Mouse (Mus musculus) T-helper 17 cell (primary cell): Measurements from ENCODE around the gene 3110009E18Rik.

Experiments used
- in situ Hi-C, 2 experiments: fragments of 300-600 bp; cut with MboI, MseI; formaldehyde crosslinking; loops; 1 replicate in 1 of 2; 2 replicates in 1 of 2; pipeline ENCODE4 v1.15.1; 2025; ENCODE audit warnings: high pct_unique_total_duplicates in 2 of 2

The 3110009E18Rik gene

DNA sequence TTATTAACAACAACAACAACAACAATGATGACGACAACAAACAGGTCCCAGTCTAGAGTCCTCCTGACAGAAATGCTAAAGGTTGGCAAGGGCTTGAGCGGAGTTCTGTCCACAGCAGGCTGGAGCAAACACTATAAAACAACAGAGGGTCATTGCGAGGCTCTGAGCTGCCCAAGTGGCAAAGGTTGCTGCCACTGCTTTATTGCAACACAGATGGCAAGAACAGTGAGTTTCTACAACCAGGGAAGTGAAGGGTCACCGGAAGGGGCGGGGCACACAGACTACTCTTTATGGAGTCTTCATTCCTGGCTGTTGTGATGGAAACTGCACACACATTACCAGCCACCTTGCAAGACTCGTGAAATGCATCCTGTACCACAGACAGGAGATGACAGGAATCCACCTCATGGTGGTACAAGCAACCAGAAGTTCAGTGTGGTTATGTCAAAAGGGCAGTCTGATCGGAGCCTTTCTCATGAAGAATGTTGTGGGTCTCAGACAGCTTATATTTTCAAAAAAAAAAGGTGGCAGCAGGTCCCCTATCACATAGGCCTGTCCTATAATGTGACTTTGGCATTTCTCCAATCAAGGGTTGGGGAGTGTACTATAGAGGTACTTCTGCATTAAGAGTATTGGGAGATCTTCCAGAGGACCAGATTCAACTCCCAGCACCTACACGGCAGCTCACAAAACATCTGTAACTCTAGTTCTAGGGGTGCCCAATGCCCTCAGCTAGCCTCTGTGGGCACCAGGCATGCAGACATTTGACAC is 20.3 kb upstream of the 3110009E18Rik start:
- in situ Hi-C loops, result loop anchor here in 1 of 2 experiments (5.0 kb wide), 1 partner anchor 52 kb away; no protein-coding TSS in a partner anchor

DNA sequence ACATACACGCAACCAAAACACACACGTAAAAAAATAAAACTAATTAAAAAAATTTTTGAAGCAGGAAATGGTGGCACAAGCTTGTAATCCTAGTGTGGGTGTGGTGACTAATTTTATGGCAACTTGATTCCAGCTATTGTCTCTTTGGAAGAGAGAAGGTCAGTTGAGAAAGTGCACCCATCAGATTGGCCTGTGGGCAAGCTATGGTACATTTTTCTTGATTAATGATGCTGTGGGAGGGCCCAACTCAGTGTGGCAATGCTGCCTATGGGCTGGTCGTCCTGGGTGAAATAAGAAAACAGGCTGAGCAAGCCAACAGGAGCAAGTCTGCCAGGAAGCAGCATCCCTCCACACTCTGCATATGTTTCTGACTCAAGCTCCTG is 19.8 kb upstream of the 3110009E18Rik start:
- in situ Hi-C loops, result loop anchor here in 1 of 2 experiments (5.0 kb wide), 1 partner anchor 51 kb away; no protein-coding TSS in a partner anchor

DNA sequence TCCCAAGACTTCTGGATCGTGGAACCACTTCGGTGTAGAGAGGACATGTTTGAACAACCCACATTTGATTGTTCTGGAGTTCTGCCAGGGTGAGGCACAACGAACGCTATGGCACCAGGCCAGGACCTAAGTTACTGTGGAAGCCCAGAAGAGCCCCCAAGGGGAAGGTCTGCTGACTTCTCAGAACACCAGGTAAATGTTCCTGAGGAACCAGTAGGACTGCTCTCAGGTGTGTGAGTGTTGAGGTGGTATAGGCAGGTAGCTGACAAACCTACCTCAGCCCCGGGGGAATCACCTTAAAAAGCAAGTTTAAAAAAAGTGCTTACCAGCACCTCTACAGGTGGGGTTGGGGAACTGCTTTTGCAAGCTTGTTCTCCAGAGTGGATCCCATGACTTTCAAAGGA is 15.4 kb upstream of the 3110009E18Rik start:
- in situ Hi-C loops, result no loop called here

GRCm38 (mm10) chr1:120109741-120110432 is 11.1 kb upstream of the 3110009E18Rik start:
- in situ Hi-C loops, result no loop called here

- in situ Hi-C loops, result no loop called here
Observed at GRCm38 (mm10) chr1:120111766-120112165, 9.2 kb upstream of the 3110009E18Rik start.

DNA sequence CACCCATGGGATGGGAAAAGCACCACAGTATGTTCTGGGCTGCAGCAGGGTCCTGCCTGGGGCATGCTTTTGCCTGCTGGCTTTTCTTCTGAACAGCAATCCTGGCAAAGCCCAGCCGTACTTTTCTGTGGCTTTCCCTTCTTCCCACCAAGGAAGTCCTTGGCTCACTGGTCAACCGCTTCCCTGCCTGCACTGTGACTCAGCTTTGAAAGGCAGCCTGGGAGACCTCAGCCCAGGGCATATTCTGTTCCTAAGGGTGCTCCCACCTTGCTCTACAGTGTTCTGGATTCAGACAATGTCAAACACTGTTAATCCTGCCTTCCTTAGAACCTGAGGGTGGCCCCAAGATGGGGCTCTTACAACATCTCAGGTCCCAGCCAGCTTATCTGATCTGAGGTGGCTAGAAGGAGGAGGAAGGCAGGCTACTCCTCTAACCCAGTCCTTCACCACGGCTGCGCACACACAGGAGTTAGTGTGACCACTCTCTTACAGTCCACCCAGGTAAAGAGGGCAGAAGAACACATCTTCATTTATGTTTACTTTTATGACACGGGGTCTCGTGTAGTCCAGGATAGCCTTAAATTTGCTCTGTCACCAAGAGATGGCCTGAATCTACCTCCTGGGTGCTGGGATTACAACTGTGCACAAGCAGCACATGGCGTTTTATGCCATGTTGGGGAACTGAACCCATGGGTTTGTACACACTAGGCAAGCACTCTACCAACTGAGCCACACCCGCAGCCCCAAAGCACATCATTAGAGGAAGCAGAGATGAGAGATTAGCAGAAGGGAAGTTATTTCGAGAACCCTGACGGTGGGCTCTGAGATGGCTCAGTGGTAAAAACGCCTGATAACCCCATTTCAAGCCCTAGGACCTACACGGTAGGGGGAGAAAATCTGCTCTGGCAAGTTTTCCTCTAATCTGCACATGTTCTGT is 8.5 kb upstream of the 3110009E18Rik start:
- in situ Hi-C loops, result no loop called here

DNA sequence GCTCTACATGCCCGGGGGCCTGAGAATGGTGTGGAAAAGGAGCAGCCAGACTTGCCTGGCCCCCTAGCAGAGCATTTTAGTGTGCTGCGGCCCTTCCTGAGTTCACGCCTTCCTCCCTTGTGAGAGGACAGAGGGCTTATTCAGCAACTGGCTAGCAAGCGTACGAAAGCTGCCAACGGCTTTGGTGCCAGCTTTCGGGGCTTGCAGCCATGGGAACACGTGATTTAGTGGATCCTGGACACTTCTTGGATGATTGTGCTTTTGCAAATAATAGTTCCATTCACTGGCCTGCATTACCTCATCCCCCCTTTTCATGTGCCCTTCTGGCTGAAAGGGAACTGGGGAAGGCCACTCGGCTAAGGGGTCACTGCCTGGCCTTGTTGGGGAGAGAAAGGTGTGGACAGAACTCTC is 5.3 kb upstream of the 3110009E18Rik start:
- in situ Hi-C loops, result no loop called here

- in situ Hi-C loops, result no loop called here
Observed at GRCm38 (mm10) chr1:120116106-120116505, 4.9 kb upstream of the 3110009E18Rik start.

DNA sequence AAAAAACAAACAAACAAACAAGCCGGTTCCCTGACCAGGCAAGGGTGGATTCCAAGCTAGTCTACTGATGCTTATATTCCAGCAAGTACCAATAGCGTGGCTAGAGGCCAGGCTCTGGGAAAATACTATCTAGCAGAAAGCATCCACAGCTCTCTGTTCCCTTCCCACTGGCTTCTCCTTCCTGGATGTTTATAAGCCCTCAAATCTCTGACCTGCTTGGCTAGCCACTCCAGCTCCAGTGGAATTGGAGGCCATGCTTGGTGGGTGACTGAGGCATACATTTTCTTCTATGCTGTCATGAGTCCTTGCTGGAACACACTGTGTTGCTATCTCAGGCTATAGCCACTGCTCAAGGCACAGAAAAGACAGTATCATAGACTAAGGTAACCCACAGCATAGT is 2.1 kb upstream of the 3110009E18Rik start:
- in situ Hi-C loops, result no loop called here

- in situ Hi-C loops, result no loop called here
Observed at GRCm38 (mm10) chr1:120119389-120119788, 1.6 kb upstream of the 3110009E18Rik start.

DNA sequence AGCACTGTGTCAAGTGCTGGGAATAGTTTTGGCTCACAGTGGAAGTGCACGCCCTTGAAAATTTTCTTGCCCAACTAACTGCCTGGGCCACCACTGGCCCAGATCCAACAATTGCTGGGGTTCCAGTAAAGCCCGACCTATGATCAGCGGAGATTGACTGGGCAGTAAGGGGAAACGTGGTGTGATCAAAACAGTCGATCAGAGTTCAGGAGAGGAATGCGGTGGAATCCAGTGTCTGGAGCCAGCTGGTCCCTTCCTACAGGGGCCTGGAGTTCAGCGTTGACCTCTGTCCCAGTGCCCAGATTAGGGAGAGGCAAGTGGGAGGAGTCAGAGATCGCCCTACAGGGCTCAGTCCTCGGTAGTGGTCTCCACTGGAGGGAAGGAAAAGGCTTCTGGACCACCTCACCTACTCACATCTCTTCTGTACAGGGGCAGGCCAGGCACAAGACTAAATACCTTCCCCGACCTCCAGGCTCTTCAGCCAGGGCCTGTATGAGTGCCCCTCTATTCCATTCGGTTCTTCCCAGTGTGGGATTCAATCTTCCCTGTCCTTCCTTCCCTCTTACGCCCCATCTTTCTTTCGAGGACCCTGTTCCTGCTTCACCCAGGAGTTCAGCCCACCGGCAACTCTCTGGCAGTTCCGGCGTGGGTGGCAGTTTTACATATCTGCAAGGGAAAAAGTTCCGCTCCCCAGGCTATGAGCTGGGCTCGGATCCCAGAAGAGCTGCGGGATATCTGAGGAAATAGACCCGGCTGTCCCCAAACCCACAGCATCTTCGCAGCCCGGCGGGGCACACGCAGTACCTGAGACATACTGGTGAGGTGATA is 632 bp upstream of the 3110009E18Rik start:
- in situ Hi-C loops, result no loop called here

DNA sequence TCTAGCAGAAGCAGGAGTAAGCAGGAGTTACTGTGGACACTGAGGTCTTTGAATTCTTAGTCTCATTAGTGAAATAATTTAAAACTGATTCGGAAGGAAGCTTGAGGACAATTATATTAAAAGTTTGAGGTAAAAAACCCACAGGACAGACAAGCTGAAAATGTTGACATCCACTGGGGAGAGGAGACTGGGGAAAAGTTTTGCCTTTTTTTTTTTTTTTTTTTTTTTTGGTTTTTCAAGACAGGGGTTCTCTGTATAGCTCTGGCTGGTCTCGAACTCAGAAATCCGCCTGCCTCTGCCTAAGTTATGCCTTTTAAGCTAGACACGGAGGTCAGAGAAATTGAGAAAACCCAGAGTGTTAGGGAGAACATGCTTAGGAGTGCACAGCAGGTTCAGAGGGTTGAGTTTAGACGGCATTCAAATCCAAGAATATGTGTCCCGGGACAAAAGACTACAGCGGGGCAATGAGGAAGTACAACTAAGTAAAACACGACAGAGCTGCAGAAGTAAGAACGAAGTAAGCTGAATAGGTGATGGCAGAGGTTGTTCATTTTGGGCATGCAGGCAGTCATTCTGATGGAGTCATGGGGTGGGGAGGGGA is 1.0 kb downstream of the 3110009E18Rik start:
- in situ Hi-C loops, result no loop called here

- in situ Hi-C loops, result no loop called here
Observed at GRCm38 (mm10) chr1:120122634-120123383, 1.8 kb downstream of the 3110009E18Rik start.

DNA sequence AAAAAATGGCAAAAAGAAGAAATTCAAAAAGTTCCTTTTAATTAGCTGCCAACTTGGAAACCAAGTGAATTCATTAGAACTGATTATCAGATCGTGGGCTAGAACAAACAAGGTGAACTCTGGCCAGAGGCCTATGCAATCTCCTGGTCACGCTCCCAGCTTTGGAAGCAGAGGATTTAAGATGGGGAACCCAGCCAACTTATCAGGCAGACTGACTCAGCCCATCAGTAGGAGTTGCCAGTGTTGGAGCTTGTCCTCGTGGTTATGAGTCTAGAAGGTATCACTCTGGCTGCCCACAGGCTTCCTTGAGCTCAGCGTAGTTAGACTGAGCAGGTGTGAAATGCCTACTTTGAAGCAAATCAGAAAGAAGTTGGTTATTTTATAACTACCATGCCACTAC is 3.9 kb downstream of the 3110009E18Rik start:
- in situ Hi-C loops, result no loop called here

- in situ Hi-C loops, result no loop called here
Observed at GRCm38 (mm10) chr1:120125471-120125870, 4.5 kb downstream of the 3110009E18Rik start.

DNA sequence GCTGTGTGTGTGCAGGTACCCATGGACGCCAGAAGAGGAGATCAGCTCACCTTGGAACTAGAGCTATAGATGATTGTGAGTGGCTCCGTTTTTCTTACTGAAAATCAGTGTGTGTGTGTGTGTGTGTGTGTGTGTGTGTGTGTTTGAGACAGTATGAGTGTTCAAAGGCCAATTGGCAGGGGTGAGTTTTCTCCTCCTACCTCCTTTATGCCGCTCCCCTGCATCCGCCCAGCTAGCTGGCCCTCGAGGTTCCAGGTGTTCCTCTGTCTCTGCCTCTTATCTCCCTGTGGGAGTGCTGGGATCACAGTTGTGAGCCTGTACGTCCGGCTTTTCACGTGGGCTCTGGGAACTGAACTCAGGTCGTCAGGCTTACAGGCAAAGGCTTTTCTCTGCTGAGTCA is 5.3 kb downstream of the 3110009E18Rik start:
- in situ Hi-C loops, result no loop called here

DNA sequence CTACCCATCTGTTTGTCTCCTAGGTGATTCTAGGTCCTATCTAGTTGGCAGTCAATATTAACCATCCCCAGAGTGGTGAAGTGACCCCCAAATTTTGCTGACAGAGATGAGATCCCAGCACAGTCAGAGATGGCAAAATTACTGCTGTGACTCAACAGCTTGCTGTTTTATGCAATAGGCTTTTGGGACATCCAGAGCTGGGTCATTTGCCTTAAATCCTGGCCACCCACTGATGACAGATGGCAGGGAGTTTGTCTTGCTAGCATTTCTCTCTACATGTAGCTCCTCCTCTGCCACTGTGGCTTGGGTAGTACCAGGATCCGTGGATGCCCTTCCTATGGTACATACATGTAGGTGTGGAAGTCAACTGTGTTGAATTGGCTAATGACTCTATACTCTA is 11.4 kb downstream of the 3110009E18Rik start:
- in situ Hi-C loops, result loop anchor here in 1 of 2 experiments (10.0 kb wide), 1 partner anchor 1192 kb away; no protein-coding TSS in a partner anchor

DNA sequence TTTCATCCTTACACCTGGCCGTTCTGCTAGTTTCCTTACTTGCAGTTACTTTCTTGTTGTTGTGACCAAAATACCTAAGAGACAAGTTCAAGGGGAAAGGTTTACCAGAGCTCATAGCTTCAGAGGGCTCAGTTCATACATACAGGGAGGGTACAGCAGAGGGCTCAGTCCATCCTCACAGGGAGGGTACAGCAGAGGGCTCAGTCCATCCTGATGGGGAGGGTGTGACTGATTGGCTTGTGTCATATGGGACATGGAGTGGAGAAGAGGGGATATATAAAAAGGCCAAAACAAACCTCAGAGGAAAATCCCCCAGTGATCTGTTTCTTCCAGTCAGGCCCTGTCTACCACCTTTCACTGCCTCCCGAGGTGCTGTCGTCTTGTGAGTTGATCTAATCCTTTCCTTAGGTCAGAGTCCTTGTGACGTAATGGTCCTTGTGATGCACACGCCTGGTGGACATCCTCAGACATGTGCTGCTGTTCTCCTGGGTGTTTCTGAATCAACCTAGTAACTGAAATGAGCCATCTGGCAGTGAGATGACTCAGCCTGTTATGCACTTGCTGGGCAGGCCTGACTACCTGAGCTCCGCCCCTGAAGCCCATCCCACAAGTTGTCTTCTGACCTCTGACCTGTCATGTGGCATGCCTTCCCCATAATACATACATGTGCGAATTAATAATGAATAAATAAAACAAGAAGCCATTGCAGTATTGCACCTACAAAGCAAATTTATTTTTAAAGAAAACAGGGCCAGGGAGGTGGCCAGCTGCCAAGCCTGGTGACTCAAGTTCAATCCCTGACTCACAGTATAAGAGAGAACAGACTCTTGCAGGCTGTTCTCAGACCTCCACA is 15.2 kb downstream of the 3110009E18Rik start:
- in situ Hi-C loops, result loop anchor here in 1 of 2 experiments (10.0 kb wide), 1 partner anchor 1189 kb away; no protein-coding TSS in a partner anchor
